Mouse (Mus musculus) layer of hippocampus, postnatal 14 days (tissue): Measurements from ENCODE around the gene Alkbh7. TPM values are rescaled to one million over a fixed set of nuclear protein-coding genes. Genes with fewer than 3 reads are reported as not detected.

Source experiments
- DNase-seq, 2 experiments: peaks; one replicate each; pipeline ENCODE4 v3.0.0; 2021 to 2022; ENCODE audit warnings: low spot score in 2 of 2, mixed read lengths in 1 of 2
- total RNA-seq, 2 experiments: library from RNA; stranded (reverse); gene quantifications; 2 replicates each; pipeline ENCODE4 v1.2.3; 2021

Gene Alkbh7
- total RNA-seq, 2 experiments from 2014 or later = 18.2 to 22.3 TPM

GRCm38 (mm10) chr17:57029691-57030090, 32.6 kb downstream of the Alkbh7 start:
- DNase-seq = no peak

GRCm38 (mm10) chr17:57030931-57031660, 34.0 kb downstream of the Alkbh7 start, which contains the start of gene Khsrp:
TSS of gene Khsrp (minus strand) at chr17:57031522.
- peak in 1 of 2 experiments; percentile 39 for DNase-seq

GRCm38 (mm10) chr17:57031661-57032420, 34.7 kb downstream of the Alkbh7 start:
- DNase-seq = peak; percentile 99 to 100

- DNase-seq = no peak
Measured at GRCm38 (mm10) chr17:57032854-57033253, 35.7 kb downstream of the Alkbh7 start.

GRCm38 (mm10) chr17:57038978-57039377, 41.8 kb downstream of the Alkbh7 start:
- DNase-seq = no peak

GRCm38 (mm10) chr17:57041554-57041953, 44.4 kb downstream of the Alkbh7 start, which contains the start of gene Slc25a41:
TSS of gene Slc25a41 (minus strand) at chr17:57041654.
- no peak for DNase-seq

GRCm38 (mm10) chr17:57047406-57047805, 50.3 kb downstream of the Alkbh7 start:
- DNase-seq = no peak

- DNase-seq = peak in 1 of 2 experiments; percentile 49
Measured at GRCm38 (mm10) chr17:57048816-57049215, 51.7 kb downstream of the Alkbh7 start.

Other genes starting within 250 kb of the Alkbh7 start
- gene Nrtn, start 239.8 kb upstream of the Alkbh7 start, total RNA-seq = 1 to 10 TPM; 2.1 to 3.0 TPM
- 10 to 100 TPM; 60.9 to 66.3 TPM for gene Dus3l, start 232.6 kb upstream of the Alkbh7 start, total RNA-seq
- gene Prr22, start 227.1 kb upstream of the Alkbh7 start, total RNA-seq = under 1 TPM; 0.35 to 0.57 TPM
- gene Rfx2, start 166.3 kb upstream of the Alkbh7 start, total RNA-seq = 1 to 10 TPM; 3.0 to 4.2 TPM
- not detected for gene Acsbg2, start 122.9 kb upstream of the Alkbh7 start, total RNA-seq
- under 1 TPM; 0.24 to 0.28 TPM for gene 1700061G19Rik, start 121.9 kb upstream of the Alkbh7 start, total RNA-seq
- 10 to 100 TPM; 59.6 to 64.8 TPM for gene Mllt1, start 61.9 kb upstream of the Alkbh7 start, total RNA-seq
- gene Acer1, start 15.2 kb upstream of the Alkbh7 start, total RNA-seq = not detected
- gene Clpp, start 7.0 kb upstream of the Alkbh7 start, total RNA-seq = 10 to 100 TPM; 56.1 to 58.3 TPM
- not detected for gene Pspn, start 2.7 kb downstream of the Alkbh7 start, total RNA-seq
- 10 to 100 TPM; 51.0 to 56.0 TPM for gene Gtf2f1, start 13.9 kb downstream of the Alkbh7 start, total RNA-seq
- gene Gm17949, start 14.1 kb downstream of the Alkbh7 start, total RNA-seq = under 1 TPM in 1 of 2 experiments, not detected in 1; 0.28 TPM
- 100 to 1,000 TPM; 104 to 111 TPM for gene Khsrp, start 34.2 kb downstream of the Alkbh7 start, total RNA-seq
- gene Slc25a41, start 44.3 kb downstream of the Alkbh7 start, total RNA-seq = not detected
- gene Crb3, start 61.8 kb downstream of the Alkbh7 start, total RNA-seq = 1 to 10 TPM in 1 of 2 experiments, under 1 TPM in 1; 0.79 to 1.6 TPM
- 100 to 1,000 TPM; 338 to 358 TPM for gene Slc25a23, start 62.5 kb downstream of the Alkbh7 start, total RNA-seq
- gene Dennd1c, start 81.2 kb downstream of the Alkbh7 start, total RNA-seq = 1 to 10 TPM; 1.4 to 2.9 TPM
- gene Tubb4a, start 90.4 kb downstream of the Alkbh7 start, total RNA-seq = 100 to 1,000 TPM; 714 to 754 TPM
- gene Tnfsf9, start 108.0 kb downstream of the Alkbh7 start, total RNA-seq = under 1 TPM; 0.50 to 0.60 TPM
- under 1 TPM in 1 of 2 experiments, not detected in 1; 0.48 TPM for gene Cd70, start 152.4 kb downstream of the Alkbh7 start, total RNA-seq
- not detected for gene Tnfsf14, start 196.8 kb downstream of the Alkbh7 start, total RNA-seq
- 1 to 10 TPM; 1.6 to 4.2 TPM for gene C3, start 230.8 kb downstream of the Alkbh7 start, total RNA-seq